Mouse (Mus musculus) hindbrain, embryonic 13.5 days (tissue): ENCODE measurements at regions not wholly inside any gene's neighbourhood (a gene's known extent, or its start where the extent isn't known, plus 50 kb on each side); places are given as distances from the start of the nearest gene placed in this dataset.
"Not testable (repeated sequence)": the region's sequence is repeated elsewhere in the genome, so short reads cannot be mapped to it uniquely, and the experiment has no call there.

Experiments used
- ATAC-seq: fragments of 200-750 bp; cut with Nextera tagmentation; 2 replicates; pipeline ENCODE4 v1.8.0; 2017; ENCODE audit warnings: moderate TSS enrichment; ENCODE audit not compliant: low FRiP score
- H3K27ac ChIP-seq: fragments of 300-500 bp; sonication (generic); 2 replicates; pipeline ENCODE4 v1.5.1; 2015; ENCODE audit warnings: inconsistent platforms, mild to moderate bottlenecking, moderate library complexity
- H3K27me3 ChIP-seq: fragments of 300-500 bp; sonication (generic); 2 replicates; pipeline ENCODE4 v1.6.1; 2015; ENCODE audit warnings: mild to moderate bottlenecking, inconsistent platforms
- H3K36me3 ChIP-seq: fragments of 300-500 bp; sonication (generic); 2 replicates; pipeline ENCODE4 v1.6.1; 2015; ENCODE audit warnings: mild to moderate bottlenecking, inconsistent platforms
- H3K4me1 ChIP-seq: fragments of 300-500 bp; sonication (generic); replicated peaks from 2 replicates; pipeline ENCODE4 v1.6.1; 2015; ENCODE audit warnings: inconsistent platforms
- H3K4me2 ChIP-seq: fragments of 300-500 bp; sonication (generic); 2 replicates; pipeline ENCODE4 v1.6.1; 2015; ENCODE audit warnings: inconsistent platforms, mild to moderate bottlenecking, moderate library complexity
- H3K4me3 ChIP-seq: fragments of 300-500 bp; sonication (generic); 2 replicates; pipeline ENCODE4 v1.5.1; 2015; ENCODE audit warnings: mild to moderate bottlenecking, inconsistent platforms
- H3K9ac ChIP-seq: fragments of 300-500 bp; sonication (generic); 2 replicates; pipeline ENCODE4 v1.6.1; 2015; ENCODE audit warnings: mild to moderate bottlenecking, inconsistent platforms
- H3K9me3 ChIP-seq: fragments of 300-500 bp; sonication (generic); 2 replicates; pipeline ENCODE4 v1.6.1; 2016; ENCODE audit warnings: inconsistent platforms
- WGBS: fragments of 180-500 bp; shearing (Covaris S2); methylation state at CpG from one replicate; pipeline ENCODE4 v1.1.7; 2015; 5-methylcytosine and 5-hydroxymethylcytosine counted together

GRCm38 (mm10) chr17:17197229-17197628, 76.0 kb downstream of the Zfp97 start:
- Histone ChIP-seq H3K36me3 (peaks cover 25% of the 10 kb centered on the region), H3K9me3 (peaks cover 48% of the 10 kb centered on the region)
- ATAC-seq, H3K9ac ChIP-seq, H3K27me3 ChIP-seq, H3K27ac ChIP-seq, H3K4me3 ChIP-seq, H3K4me2 ChIP-seq, H3K4me1 ChIP-seq: not testable (repeated sequence)
- WGBS: 98% methylated on average over 2 of the region's 2 CpGs

GRCm38 (mm10) chr17:17229069-17229468, 107.9 kb downstream of the Zfp97 start:
- Histone ChIP-seq H3K9me3 (no peaks in the 10 kb centered on the region), H3K9ac (no peak overlapping the region), H3K27ac (no peak overlapping the region), H3K4me2 (no peak overlapping the region), H3K4me1 (no peaks in the 10 kb centered on the region), H3K4me3 (no peak overlapping the region), H3K27me3 (no peaks in the 10 kb centered on the region), H3K36me3 (no peaks in the 10 kb centered on the region)
- 36% methylated on average over 2 of the region's 2 CpGs for WGBS
- ATAC-seq: no peak

DNA sequence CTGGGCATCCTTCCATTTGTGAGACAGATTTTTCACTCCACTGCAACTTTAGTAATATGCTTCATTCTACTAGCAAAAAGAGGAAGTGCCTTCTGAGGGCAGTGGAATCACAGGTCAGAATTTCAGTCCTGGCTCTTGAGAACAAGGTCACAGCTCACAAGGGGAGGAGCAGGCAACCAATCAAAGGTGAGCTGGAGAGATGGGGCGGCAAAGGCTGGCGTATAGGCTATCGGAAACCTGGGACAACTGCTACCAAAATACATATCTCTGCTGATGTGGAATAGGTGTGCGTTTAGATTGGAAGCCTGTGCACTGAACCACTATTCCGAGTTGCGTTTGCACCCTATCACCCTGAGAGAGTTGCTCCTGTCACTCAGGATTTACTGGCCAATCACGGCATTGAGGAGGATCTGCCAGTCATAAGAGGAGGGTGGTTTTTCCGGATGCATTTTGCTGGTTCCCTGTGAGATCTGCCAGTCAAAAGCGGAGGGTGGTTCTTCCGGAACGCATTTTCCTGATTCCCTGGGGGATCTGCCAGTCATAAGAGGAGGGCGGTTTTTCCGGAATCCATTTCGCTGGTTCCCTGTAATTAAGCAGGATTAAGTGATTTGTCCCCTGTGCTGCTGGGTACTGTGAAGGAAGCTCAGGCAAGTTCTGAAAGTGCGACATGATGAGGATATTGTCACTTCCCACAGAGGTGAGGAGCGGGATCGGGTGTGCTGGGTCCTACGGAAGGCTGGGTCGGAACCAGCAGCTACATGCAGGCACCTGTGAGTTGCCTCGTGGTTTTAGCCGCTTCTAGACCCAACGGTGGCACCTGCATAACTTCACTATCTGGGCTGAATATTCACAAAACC, 113.3 kb downstream of the Zfp97 start:
- Histone ChIP-seq H3K4me3 (peak overlapping the region; percentile 53), H3K27ac (peak overlapping the region; percentile 83), H3K9ac (peak overlapping the region; percentile 72), H3K4me2 (peak overlapping the region; percentile 57)
- not testable (repeated sequence) for H3K4me1 ChIP-seq, H3K36me3 ChIP-seq, H3K27me3 ChIP-seq, H3K9me3 ChIP-seq
- peak; percentile 100 for ATAC-seq
- WGBS: under 1% methylated on average over 22 of the region's 22 CpGs

GRCm38 (mm10) chr17:17235186-17235482, 113.9 kb downstream of the Zfp97 start:
- H3K9ac ChIP-seq: peak overlapping the region; percentile 72
- H3K27me3 ChIP-seq: not testable (repeated sequence)

More at GRCm38 (mm10) chr17:17235186-17235482, 113.9 kb downstream of the Zfp97 start:
- H3K4me1 ChIP-seq, H3K9me3 ChIP-seq, H3K36me3 ChIP-seq: not testable (repeated sequence)
- ATAC-seq: peak; percentile 21; the same call in 1 of the 2 replicates
- under 1% methylated on average over 5 of the region's 5 CpGs for WGBS
- Histone ChIP-seq H3K4me3 (peak overlapping the region; percentile 53), H3K27ac (peak overlapping the region; percentile 52), H3K4me2 (peak overlapping the region; percentile 57)
